Mouse (Mus musculus) liver, postnatal 0 days (tissue): ENCODE measurements around the gene Smim5. TPM values are rescaled to one million over a fixed set of nuclear protein-coding genes. Genes with fewer than 3 reads are reported as not detected.
A peak's percentile ranks its signal among the peaks of the same experiment; 100 is the strongest.

Experiments
- ATAC-seq: fragments of 200-750 bp; cut with Nextera tagmentation; 2 replicates; pipeline ENCODE4 v1.8.0; 2017; ENCODE audit warnings: mild to moderate bottlenecking, moderate library complexity
- DNase-seq: peaks from one replicate; pipeline ENCODE4 v3.0.0-alpha.2; 2016
- H3K27ac ChIP-seq: fragments of 300-500 bp; sonication (generic); 2 replicates; pipeline ENCODE4 v1.5.1; 2014; ENCODE audit warnings: antibody characterized with exemption, moderate library complexity, mild to moderate bottlenecking, low read depth
- H3K27me3 ChIP-seq: fragments of 300-500 bp; sonication (generic); 2 replicates; pipeline ENCODE4 v1.6.1; 2014; ENCODE audit warnings: low read length, control low read depth, mixed read lengths; ENCODE audit not compliant: insufficient read depth
- H3K36me3 ChIP-seq: fragments of 300-500 bp; sonication (generic); replicated peaks from 2 replicates; pipeline ENCODE4 v1.6.1; 2014; ENCODE audit warnings: mild to moderate bottlenecking, control low read depth, low read length, moderate library complexity, mixed read lengths; ENCODE audit not compliant: insufficient read depth
- H3K4me1 ChIP-seq: fragments of 300-500 bp; sonication (generic); 2 replicates; pipeline ENCODE4 v1.6.1; 2014; ENCODE audit warnings: antibody characterized with exemption, mild to moderate bottlenecking, control low read depth; ENCODE audit not compliant: insufficient read depth
- H3K4me2 ChIP-seq: fragments of 300-500 bp; sonication (generic); 2 replicates; pipeline ENCODE4 v1.6.1; 2014; ENCODE audit warnings: low read depth, mild to moderate bottlenecking, low read length, moderate library complexity, mixed read lengths
- H3K4me3 ChIP-seq: fragments of 300-500 bp; sonication (generic); 2 replicates; pipeline ENCODE4 v1.5.1; 2014; ENCODE audit warnings: low read depth, low read length
- H3K9ac ChIP-seq: fragments of 300-500 bp; sonication (generic); replicated peaks from 2 replicates; pipeline ENCODE4 v1.6.1; 2014; ENCODE audit warnings: mild to moderate bottlenecking, moderate library complexity
- H3K9me3 ChIP-seq: fragments of 300-500 bp; sonication (generic); 2 replicates; pipeline ENCODE4 v1.6.1; 2016; ENCODE audit warnings: mild to moderate bottlenecking, control low read depth, low read length, mixed read lengths
- CTCF ChIP-seq: sonication (generic); IDR thresholded peaks from 2 replicates; pipeline ENCODE4 v1.5.1; 2016; ENCODE audit warnings: antibody characterized with exemption, low read depth
- EP300 ChIP-seq: IDR thresholded peaks from 2 replicates; pipeline ENCODE4 v1.6.1; 2016; ENCODE audit warnings: antibody characterized with exemption, low read depth, mild to moderate bottlenecking
- WGBS: fragments of 180-500 bp; shearing (Covaris S2); extraction: QIAGEN DNeasy Blood & Tissue Kit; methylation state at CpG from one replicate; pipeline ENCODE4 v1.1.7; 2014; ENCODE audit not compliant: insufficient replicate concordance; 5-methylcytosine and 5-hydroxymethylcytosine counted together
- polyA plus RNA-seq: library from polyadenylated mRNA; unstranded; fragments of >200 nt; fragmentation: Nextera tagmentation; extraction: Ambion mirVana; gene quantifications from 2 replicates; pipeline ENCODE4 v1.2.1, GENCODE M21; 2015

Gene Smim5
- polyA plus RNA-seq, 1 experiment from 2014 or later, result 21.5 TPM

DNA sequence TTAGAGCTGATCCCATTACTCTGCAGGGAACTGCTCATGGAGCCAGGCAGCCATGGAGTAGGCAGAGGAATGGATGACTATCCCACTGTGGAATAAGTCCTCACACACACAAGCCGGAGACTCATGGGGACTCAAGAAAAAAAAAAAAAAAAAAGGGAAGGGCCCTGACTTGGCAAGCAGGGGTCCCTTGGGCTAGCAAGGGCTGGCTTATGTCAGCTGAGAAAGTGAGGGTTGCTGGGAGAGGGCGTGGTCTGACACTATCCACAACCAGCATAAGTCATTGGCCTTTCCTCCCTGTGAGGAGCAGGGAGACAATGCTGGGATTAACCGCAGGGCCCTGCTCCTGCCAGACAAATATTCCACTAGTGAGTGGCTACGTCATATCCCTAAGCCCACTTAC lies 16.8 kb downstream of the Smim5 start:
- 85% methylated on average over 4 of the region's 4 CpGs for WGBS
- H3K4me2 ChIP-seq, result no peak overlapping the region
- no peak overlapping the region for H3K9ac ChIP-seq
- H3K36me3 ChIP-seq, result peaks cover 33% of the 10 kb centered on the region
- ATAC-seq (no peak), DNase-seq (no peak)
- no peak overlapping the region for H3K27ac ChIP-seq
- H3K4me3 ChIP-seq, result no peak overlapping the region
- peaks cover 18% of the 10 kb centered on the region for H3K4me1 ChIP-seq
- TF ChIP-seq CTCF (no peak), EP300 (no peak)
- H3K27me3 ChIP-seq, result no peaks in the 10 kb centered on the region
- no peaks in the 10 kb centered on the region for H3K9me3 ChIP-seq

DNA sequence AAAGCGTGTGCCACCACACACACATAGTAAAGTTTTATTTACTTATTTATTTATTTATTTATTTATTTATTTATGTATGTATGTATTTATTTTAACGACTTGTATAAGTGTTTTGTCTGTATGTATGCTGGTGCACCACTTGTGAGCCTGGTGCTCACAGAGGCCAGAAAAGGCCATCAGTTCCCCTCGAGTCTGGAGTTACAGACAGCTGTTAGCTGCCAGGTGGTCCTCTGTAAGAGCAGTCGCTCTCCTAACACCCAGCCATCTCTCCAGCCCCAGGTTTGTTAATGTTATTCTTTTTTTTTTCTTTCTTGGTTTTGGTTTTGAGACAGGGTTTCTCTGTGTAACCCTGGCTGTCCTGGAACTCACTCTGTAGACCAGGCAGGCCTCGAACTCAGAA lies 18.9 kb downstream of the Smim5 start:
- no peaks in the 10 kb centered on the region for H3K27me3 ChIP-seq
- H3K9ac ChIP-seq, result no peak overlapping the region
- ATAC-seq (no peak), DNase-seq (no peak)
- 76% methylated on average over 5 of the region's 5 CpGs for WGBS
- 0 out of 2 replicates have a peak, but pooled peaks cover 3% of the 10 kb centered on the region for H3K4me1 ChIP-seq
- H3K36me3 ChIP-seq, result peaks cover 40% of the 10 kb centered on the region
- H3K4me2 ChIP-seq, result no peak overlapping the region
- no peak overlapping the region for H3K4me3 ChIP-seq
- TF ChIP-seq CTCF (no peak), EP300 (no peak)
- H3K9me3 ChIP-seq, result no peaks in the 10 kb centered on the region
- peak overlapping the region; percentile 60; the same call in 1 of the 2 replicates for H3K27ac ChIP-seq

DNA sequence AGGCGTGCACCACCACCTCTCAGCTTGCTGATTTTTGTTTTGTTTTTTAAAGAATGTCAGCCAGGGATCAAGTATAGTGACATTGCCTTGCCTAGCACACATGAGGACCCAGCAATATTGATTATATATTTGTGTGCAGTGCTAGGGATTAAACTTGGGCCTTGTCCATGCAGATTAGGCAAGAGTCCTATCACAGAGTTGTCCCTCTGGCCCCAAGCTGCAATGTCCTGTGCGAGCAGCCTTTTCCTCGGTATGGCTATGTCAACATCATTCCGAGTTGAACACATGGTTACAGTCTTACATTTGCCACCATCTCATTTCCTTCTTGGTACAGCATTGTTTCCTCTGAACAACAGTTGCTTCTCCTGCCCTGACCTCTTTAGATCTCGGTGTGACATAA lies 19.3 kb downstream of the Smim5 start:
- no peak overlapping the region for H3K9ac ChIP-seq
- ATAC-seq (peak; percentile 85), DNase-seq (no peak)
- peaks cover 37% of the 10 kb centered on the region for H3K36me3 ChIP-seq
- H3K27me3 ChIP-seq, result no peaks in the 10 kb centered on the region
- no peaks in the 10 kb centered on the region for H3K9me3 ChIP-seq
- WGBS, result 62% methylated on average over 5 of the region's 5 CpGs
- H3K4me2 ChIP-seq, result no peak overlapping the region
- peak overlapping the region; percentile 60; the same call in 1 of the 2 replicates for H3K27ac ChIP-seq
- 0 out of 2 replicates have a peak, but pooled peaks cover 3% of the 10 kb centered on the region for H3K4me1 ChIP-seq
- TF ChIP-seq EP300 (no peak), CTCF (no peak)
- no peak overlapping the region for H3K4me3 ChIP-seq

DNA sequence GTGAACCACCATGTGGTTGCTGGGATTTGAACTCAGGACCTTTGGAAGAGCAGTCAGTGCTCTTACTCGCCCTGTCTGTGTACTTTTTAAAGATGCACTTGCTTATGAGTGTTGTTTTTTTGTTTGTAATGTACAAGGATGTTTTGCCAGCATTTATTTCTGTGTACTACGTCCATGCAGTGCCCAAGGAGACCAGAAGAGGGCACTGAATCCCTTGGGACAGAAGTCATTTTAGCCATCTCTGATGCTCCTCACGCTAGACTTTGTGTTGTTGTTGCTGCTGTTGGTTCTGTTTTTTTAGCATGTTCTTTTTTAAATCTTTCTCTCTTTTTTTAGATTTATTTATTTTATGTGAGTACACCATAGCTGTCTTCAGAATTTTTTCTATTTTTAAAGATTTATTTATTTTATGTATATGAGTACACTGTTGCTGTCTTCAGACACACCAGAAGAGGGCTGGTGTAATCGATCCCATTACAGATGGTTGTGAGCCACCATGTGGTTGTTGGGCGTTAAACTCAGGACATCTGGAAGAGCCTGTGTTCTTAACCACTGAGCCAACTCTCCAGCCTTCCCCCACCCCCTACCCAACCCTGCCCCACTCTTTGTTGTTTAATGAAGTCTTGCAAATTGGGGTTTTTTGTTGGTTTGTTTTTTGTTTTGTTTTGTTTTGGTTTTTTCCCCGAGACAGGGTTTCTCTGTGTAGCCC lies 20.5 kb downstream of the Smim5 start:
- DNase-seq (peak; percentile 69), ATAC-seq (peak; percentile 66)
- Histone ChIP-seq H3K27me3 (no peaks in the 10 kb centered on the region), H3K4me2 (no peak overlapping the region), H3K27ac (no peak overlapping the region), H3K36me3 (peaks cover 38% of the 10 kb centered on the region), H3K4me1 (0 out of 2 replicates have a peak, but pooled peaks cover 3% of the 10 kb centered on the region), H3K4me3 (no peak overlapping the region), H3K9me3 (no peaks in the 10 kb centered on the region), H3K9ac (no peak overlapping the region)
- TF ChIP-seq EP300 (no peak), CTCF (peak; percentile 86)
- WGBS, result 38% methylated on average over 6 of the region's 6 CpGs

DNA sequence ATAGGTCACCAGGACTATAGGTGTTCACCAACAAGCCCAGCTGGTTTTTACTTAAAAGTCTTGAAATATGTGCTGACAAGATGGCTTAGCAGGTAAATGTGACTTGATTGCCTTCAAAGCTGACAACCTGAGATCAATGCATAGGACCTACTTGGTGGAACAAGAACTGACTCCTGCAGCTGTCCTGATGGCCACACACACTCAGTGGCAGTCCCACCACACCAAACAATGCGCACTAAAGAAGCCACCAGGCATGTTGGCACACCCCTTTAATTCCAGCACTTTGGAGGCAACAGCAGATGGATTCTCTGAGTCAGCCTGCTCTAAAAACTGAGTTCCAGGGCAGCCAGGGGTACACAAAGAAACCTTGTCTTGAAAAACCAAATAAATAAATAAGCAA lies 22.2 kb downstream of the Smim5 start:
- H3K27me3 ChIP-seq, result no peaks in the 10 kb centered on the region
- H3K4me3 ChIP-seq, result no peak overlapping the region
- no peaks in the 10 kb centered on the region for H3K9me3 ChIP-seq
- H3K36me3 ChIP-seq, result peaks cover 23% of the 10 kb centered on the region
- no peak overlapping the region for H3K4me2 ChIP-seq
- WGBS, result 87% methylated on average over 1 of the region's 1 CpGs
- ATAC-seq (no peak), DNase-seq (no peak)
- H3K27ac ChIP-seq, result no peak overlapping the region
- H3K4me1 ChIP-seq, result 0 out of 2 replicates have a peak, but pooled peaks cover 3% of the 10 kb centered on the region
- no peak for TF ChIP-seq EP300
- no peak for TF ChIP-seq CTCF
- no peak overlapping the region for H3K9ac ChIP-seq

DNA sequence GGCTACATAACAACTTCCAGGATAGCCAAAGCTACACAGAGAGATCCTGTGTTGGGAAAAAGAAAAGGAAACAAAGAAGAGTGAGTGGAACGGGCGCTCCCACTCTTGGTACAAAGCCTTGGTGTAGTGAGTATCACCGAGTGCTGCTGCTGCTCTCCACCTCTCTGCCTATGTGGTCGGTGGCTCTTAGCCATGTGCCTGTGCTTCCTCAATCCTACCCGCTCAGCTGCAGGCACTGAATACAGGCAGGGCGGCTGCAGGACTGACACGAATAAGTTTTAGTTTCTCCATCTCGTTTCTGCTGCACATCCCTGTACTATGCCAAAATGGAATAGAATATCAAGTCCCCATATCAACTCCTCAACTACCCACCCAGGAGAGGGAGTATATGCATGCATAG lies 29.3 kb downstream of the Smim5 start:
- DNase-seq, result no peak
- WGBS, result 81% methylated on average over 8 of the region's 8 CpGs
- H3K4me1 ChIP-seq, result peaks cover 10% of the 10 kb centered on the region
- H3K4me2 ChIP-seq, result no peak overlapping the region
- peaks cover 16% of the 10 kb centered on the region for H3K36me3 ChIP-seq
- TF ChIP-seq EP300 (no peak), CTCF (no peak)
- no peak overlapping the region for H3K27ac ChIP-seq
- H3K27me3 ChIP-seq, result no peaks in the 10 kb centered on the region
- no peak overlapping the region for H3K9ac ChIP-seq
- H3K9me3 ChIP-seq, result no peaks in the 10 kb centered on the region
- no peak overlapping the region for H3K4me3 ChIP-seq
- no peak for ATAC-seq
